Mouse (Mus musculus) CD4-positive, CD25-positive, alpha-beta regulatory T cell, adult 4 months (primary cell): ENCODE results near the gene Crybb1. TPM values are rescaled to one million over a fixed set of nuclear protein-coding genes. Genes with fewer than 3 reads are reported as not detected.
A peak's percentile ranks its signal among the peaks of the same experiment; 100 is the strongest.

Experiments used
- ATAC-seq: one replicate; pipeline ENCODE4 v1.8.0; 2017
- polyA plus RNA-seq, 2 experiments: library from polyadenylated mRNA; unstranded; fragments of 100-300 nt; shearing (Covaris generic); gene quantifications; one replicate each; pipeline ENCODE4 v1.2.1; 2017

Gene Crybb1
- polyA plus RNA-seq: not detected

- ATAC-seq: no peak
Measured at GRCm38 (mm10) chr5:112255426-112255825, at the start of gene Crybb1. Gene Crybb1 (plus strand): TSS chr5:112255815.

DNA sequence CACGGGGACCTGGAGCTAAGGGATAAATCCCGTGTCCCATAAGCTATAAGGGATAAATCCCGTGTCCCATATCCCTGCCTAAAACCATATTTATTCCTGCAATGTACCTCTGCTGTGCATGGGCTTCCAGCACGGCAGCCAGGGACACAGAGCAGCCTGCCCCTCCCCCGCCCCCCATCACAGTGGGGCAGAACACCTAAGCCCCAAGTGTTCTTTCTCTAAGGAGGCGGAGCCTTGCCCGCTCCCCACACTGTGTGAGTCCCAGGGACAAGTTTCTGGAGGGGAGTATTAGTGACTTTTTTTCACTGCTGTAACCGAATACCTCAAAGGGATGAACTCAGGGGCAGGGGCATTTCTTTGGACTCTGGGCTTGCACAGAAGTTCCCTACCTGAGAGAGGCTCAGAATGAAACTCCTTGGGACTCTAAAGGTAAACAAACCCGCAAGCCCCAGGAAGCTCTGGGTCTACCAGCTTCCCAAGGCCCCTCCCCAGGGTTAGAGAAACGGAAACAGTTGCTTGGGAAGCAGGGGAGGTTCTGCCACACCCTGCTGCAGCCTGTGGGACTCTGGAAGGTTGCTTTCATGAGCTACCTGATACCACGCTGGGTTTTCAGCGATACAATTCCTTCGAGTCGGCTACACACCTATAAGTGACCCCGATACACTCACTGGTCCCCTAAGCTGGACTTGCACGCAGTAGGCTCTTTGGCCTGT, 48.9 kb upstream of the Crybb1 start:
- ATAC-seq: no peak

GRCm38 (mm10) chr5:112208321-112208720, 47.3 kb upstream of the Crybb1 start:
- ATAC-seq: no peak

DNA sequence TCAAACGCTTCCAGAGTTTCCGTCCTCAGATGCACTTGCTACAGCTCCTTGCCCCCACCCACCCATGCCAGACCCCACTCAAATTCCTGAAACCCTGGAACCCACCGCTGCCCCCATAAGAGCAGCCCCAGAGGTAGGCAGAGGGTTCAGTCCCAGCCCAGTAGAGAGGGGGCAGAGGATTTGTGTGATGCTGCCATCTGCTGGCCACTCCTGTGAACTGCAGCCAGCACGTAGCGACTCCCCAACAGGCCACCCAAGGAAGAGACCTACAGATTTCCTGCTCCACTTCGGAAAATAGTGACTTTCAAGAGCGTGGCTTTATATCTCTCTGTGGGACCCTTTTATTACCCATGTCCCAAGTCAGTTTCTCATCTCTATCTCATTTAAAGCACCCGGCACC, 45.5 kb upstream of the Crybb1 start:
- ATAC-seq: no peak

- no peak for ATAC-seq
Measured at GRCm38 (mm10) chr5:112211911-112212310, 43.7 kb upstream of the Crybb1 start.

DNA sequence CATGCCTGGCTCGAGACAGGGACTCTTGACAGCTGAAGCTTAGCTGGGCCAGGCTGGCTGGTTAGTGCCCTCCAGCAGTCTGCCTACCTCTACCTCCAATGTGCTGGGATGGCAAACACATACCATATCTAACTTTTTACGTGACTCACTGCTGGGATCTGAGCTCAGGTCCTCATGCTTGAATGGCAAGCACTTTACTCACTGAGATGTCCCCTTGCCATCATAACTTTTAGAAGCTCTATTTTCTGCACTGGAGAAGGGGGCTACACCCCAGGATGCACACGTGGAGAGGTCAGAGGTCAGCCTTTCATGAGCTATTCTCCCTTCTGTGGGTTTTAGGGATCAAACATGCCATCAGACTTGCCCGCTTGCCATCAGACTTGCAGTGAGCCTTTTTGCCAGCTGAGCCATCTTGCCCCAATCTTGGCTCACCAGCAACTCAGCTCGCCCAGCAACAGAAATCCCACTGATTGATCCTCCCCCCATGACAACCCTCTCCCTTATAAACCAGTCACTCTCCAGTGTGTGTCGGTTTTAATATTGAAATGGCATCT, 42.8 kb upstream of the Crybb1 start:
- ATAC-seq: no peak

GRCm38 (mm10) chr5:112213331-112214240, 42.0 kb upstream of the Crybb1 start:
- no peak for ATAC-seq

DNA sequence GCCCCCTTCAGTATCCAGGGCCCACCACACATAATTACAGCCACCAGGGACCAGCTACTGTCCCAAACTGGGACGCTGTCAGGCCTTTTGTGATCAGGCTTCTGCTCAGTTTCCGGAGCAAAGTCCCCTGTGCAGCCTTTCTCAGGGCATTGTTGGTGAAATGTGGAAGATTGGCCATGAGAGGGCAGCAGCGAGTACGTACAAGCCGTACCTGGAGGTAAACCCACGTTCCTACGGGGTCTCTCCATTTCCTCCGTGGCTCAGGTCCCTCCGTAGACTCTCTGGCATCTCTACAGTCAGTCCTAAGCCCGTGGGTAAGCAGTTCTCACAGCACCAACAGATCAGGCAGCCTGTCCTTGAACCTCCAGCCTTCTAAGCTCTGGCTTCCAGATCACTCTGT, 41.2 kb upstream of the Crybb1 start:
- ATAC-seq: peak; percentile 77

GRCm38 (mm10) chr5:112215291-112215751, 40.3 kb upstream of the Crybb1 start:
- ATAC-seq: no peak

DNA sequence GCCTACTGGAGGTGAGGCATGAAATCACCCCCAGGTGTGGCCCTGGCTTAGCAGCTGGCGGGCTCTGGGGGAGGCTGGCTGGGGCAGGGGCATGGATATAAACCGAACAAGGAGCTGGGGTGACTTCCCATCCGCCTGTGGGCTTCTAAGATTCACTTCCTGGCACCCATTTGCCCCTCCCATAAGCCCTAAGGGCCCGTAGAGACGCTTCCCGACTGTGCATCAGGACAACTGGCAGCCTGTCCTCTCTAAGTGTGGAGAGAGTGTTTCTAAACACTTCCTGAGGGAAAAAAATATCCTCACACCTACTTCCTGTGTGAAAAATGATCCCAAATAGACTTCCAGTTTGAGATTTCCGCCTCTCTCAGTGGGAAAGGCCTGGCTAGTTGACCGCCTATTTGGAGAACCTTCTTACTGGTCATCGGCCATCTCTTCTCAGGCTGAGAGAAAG, 39.8 kb upstream of the Crybb1 start:
- no peak for ATAC-seq

DNA sequence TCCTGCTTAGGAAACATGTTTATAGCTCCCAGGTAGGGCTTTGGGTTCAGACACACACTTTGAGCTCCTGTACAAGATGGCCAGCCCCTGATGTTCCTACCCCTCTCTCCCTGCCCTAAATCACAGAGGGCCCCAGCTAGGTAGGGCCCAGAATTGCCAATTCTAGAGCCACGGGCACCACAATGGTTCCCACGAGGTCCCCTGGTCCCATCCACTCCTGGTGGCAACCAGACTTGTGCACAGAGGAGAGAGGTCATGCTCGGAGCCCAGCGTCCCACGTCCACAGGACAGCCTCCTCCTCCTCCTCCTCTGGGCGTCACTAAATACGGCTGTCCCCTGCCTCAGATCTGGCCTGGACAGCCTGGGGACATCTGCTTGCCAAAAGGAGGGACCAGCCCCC, 39.3 kb upstream of the Crybb1 start:
- ATAC-seq: no peak

DNA sequence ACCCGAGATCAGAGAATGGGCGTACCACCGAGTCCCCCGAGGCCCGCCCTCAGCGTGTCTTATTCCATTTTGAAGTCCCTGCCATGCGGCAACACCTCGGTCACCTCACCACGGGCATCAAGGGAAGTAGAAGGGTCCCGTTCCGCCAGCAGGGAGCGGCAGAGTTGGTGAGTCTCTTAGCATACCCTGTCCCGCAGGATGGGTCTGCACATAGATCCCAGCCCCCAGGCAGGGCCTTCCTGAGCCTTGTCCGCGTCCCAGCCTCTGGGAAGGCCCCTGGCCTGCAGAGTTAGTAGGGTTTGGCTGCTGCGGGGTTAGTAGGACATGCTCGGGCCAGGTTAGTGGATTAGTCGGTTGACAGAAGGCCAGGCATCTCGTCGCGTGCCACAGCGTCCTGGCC, 38.6 kb upstream of the Crybb1 start:
- no peak for ATAC-seq

GRCm38 (mm10) chr5:112218679-112219078, 36.9 kb upstream of the Crybb1 start:
- no peak for ATAC-seq

GRCm38 (mm10) chr5:112219398-112219797, 36.2 kb upstream of the Crybb1 start:
- ATAC-seq: no peak

DNA sequence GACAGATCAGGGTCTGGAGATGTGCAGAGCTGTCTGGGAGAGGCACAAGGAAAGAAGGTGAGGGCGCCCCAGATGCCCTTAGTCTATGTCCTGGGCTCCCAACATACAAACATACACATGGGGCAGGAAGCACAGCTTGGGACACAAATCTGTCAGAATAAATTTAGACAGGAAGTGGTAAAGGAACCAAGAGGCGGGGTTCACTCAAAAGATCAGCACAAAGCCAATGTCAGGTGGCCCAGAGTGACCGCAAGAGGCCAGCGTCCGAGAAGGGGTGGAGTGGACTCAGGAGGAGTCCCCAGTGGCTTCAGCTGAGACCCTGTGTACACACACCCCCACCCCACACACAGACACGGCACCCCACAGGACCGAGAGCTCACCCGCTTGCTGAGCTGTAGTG, 35.4 kb upstream of the Crybb1 start:
- ATAC-seq: peak; percentile 90

- no peak for ATAC-seq
Measured at GRCm38 (mm10) chr5:112225591-112225990, 30.0 kb upstream of the Crybb1 start.

- ATAC-seq: peak; percentile 45
Measured at GRCm38 (mm10) chr5:112227354-112227753, 28.3 kb upstream of the Crybb1 start.

- no peak for ATAC-seq
Measured at GRCm38 (mm10) chr5:112227898-112228239, 27.7 kb upstream of the Crybb1 start.

GRCm38 (mm10) chr5:112228240-112229076, 27.2 kb upstream of the Crybb1 start:
- ATAC-seq: no peak

DNA sequence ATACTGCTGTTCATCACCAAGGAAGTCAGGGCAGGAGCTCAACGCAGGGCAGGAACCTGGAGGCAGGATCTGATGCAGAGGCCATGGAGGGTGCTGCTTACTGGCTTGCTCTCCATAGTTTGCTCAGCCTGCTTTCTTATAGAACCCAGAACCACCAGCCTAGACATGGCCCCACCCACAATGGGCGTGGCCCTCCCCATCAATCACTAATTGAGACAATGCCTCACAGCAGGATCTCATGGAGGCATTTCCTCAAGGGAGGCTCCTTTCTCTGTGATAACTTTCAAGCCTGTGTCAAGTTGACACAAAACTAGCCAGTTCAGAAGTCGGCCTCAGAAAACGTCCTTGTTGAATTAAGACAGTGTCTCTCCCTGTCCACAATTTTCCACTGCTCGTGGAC, 19.8 kb upstream of the Crybb1 start:
- no peak for ATAC-seq

- no peak for ATAC-seq
Measured at GRCm38 (mm10) chr5:112236631-112237030, 19.0 kb upstream of the Crybb1 start.

GRCm38 (mm10) chr5:112237439-112237838, 18.2 kb upstream of the Crybb1 start:
- ATAC-seq: no peak
